Mouse (Mus musculus) C2C12 (cell line): ENCODE results near the gene Sobp.

ENCODE experiments used
- CEBPB ChIP-seq: IDR thresholded peaks from one replicate; pipeline ENCODE4 v1.6.1; 2011; ENCODE audit warnings: low read depth, mild to moderate bottlenecking, control low read depth, moderate library complexity
- CTCF ChIP-seq: IDR thresholded peaks from one replicate; pipeline ENCODE4 v1.5.1; 2011; ENCODE audit not compliant: control insufficient read depth, insufficient read depth, insufficient read length
- MAX ChIP-seq: IDR thresholded peaks from one replicate; pipeline ENCODE4 v1.6.1; 2011; ENCODE audit warnings: mild to moderate bottlenecking, control low read depth
- MYOD1 ChIP-seq: IDR thresholded peaks from one replicate; pipeline ENCODE4 v1.6.1; 2011; ENCODE audit warnings: low read depth; ENCODE audit not compliant: control insufficient read depth, insufficient read length
- MYOG ChIP-seq: IDR thresholded peaks from one replicate; pipeline ENCODE4 v1.6.1; 2011; ENCODE audit not compliant: control insufficient read depth, insufficient read length; ENCODE audit errors: extremely low read depth
- USF1 ChIP-seq: IDR thresholded peaks from one replicate; pipeline ENCODE4 v1.6.1; 2011; ENCODE audit warnings: low read depth, mild to moderate bottlenecking, control low read depth, moderate library complexity

DNA sequence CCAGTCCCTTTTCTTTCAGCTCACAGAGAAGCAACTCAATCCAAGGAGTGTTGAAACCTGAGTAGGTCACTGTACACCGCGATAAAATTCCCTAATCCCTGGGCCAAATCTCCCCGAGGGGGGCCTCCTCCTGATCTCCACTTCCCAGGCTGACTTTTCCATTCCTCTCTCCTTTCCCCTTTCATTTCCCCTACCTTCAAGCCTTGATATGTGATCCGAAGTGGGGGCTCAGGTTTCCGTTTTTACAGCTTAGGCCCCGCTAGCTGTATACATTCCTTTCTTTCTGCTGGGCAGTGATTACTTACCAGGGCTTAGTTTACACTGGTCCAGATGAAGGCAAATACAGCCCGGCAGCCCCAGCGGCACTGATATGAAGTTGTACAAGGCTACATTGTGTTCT is 3.2 kb downstream of the Sobp start:
- TF ChIP-seq CTCF, result no peak
- TF ChIP-seq MAX, result no peak
- TF ChIP-seq MYOG, result no peak
- TF ChIP-seq USF1, result no peak
- TF ChIP-seq MYOD1, result no peak
- no peak for TF ChIP-seq CEBPB
